9 mouse cellular contexts compared by ENCODE assay signal in the genomic region with DNA sequence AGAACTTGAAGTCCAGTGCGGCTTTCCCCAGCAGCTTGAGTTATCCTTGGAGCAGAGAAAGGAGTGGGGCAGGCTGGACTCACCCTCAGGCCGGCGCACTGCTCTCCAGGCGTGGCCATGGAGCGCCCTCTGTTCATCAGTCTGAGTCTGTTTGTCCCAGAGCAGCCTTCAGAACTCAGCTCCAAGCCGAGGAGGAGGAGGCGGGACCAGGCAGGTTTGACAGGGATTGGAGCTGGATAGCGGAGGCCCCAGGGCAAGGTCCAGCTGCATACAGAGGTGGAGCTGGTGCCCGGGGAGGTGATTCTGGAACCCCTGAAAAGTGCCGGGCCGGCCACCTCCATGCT. TPM values are rescaled to one million over a fixed set of nuclear protein-coding genes. Genes with fewer than 3 reads are reported as not detected.
DNase-seq lines count a peak whose midpoint lies in the region; ATAC-seq and TF ChIP-seq lines count a peak whose summit lies in the region.
"Had no signal": no experiment of that assay in that cellular context is flagged by ENCODE, and none has a peak within 500 bp of the region (broad histone marks: within the 10 kb centered on the region; RNA-seq: fewer than 3 reads in every experiment).

A gene (minus strand): TSS at position 158 of the 344 bp plus-strand sequence.

- H3K4me3 ChIP-seq in heart, embryonic 16.5 days (ENCODE audit: low read length), result no peak within 1 kb of the TSS
- H3K4me3 ChIP-seq in limb, embryonic 14.5 days (replicated peaks; ENCODE audit: low read length), result no peak within 1 kb of the TSS
- no peak within 1 kb of the TSS for H3K4me3 ChIP-seq in neural tube, embryonic 15.5 days (replicated peaks)
- H3K4me3 ChIP-seq: hindbrain, embryonic 15.5 days had no signal

- no peak for TF ChIP-seq POLR2A in limb, embryonic 14.5 days (IDR thresholded peaks at IDR 0.05; ENCODE audit: borderline replicate concordance, extremely low read depth, insufficient read depth, insufficient read length)

- H3K4me2 ChIP-seq in heart, embryonic 16.5 days (ENCODE audit: low read depth, low read length), result peak within 1 kb of the TSS; percentile 25; the same call in 1 of the 2 replicates
- peak within 1 kb of the TSS; percentile 2 for H3K4me2 ChIP-seq in limb, embryonic 14.5 days (replicated peaks; ENCODE audit: low read depth, low read length, severe bottlenecking)
- H3K4me2 ChIP-seq in neural tube, embryonic 15.5 days, result 0 out of 2 replicates have a peak within 1 kb of the TSS, but pooled peaks have one; percentile 2
- H3K4me2 ChIP-seq: hindbrain, embryonic 15.5 days had no signal

- DNase-seq in heart, postnatal 10 days, result no peak
- DNase-seq in fibroblast of lung, adult 2 months (ENCODE audit: low read depth), result peak; percentile 27
- no peak for DNase-seq in limb, embryonic 14.5 days (ENCODE audit: low spot score)
- no peak for DNase-seq in left cerebral cortex, postnatal 14 days (ENCODE audit: low spot score in 2 of 2)
- DNase-seq in thymus, postnatal 14 days, result no peak
- no peak for DNase-seq in thymus, postnatal 0 days (ENCODE audit: low spot score)

- no peaks in the 10 kb centered on the region for H3K27me3 ChIP-seq in heart, embryonic 16.5 days (ENCODE audit: control insufficient read depth, insufficient read depth, low read length)
- no peaks in the 10 kb centered on the region for H3K27me3 ChIP-seq in limb, embryonic 14.5 days (ENCODE audit: control insufficient read depth, insufficient read depth, low read length)
- H3K27me3 ChIP-seq in neural tube, embryonic 15.5 days (replicated peaks), result 0 out of 2 replicates have a peak, but pooled peaks cover 4% of the 10 kb centered on the region
- H3K27me3 ChIP-seq: hindbrain, embryonic 15.5 days had no signal

- no peaks in the 10 kb centered on the region for H3K9me3 ChIP-seq in heart, embryonic 16.5 days (replicated peaks; ENCODE audit: control insufficient read depth, low read length)
- no peaks in the 10 kb centered on the region for H3K9me3 ChIP-seq in limb, embryonic 14.5 days (ENCODE audit: control insufficient read depth, low read length)
- H3K9me3 ChIP-seq in neural tube, embryonic 15.5 days (replicated peaks), result no peaks in the 10 kb centered on the region
- H3K9me3 ChIP-seq: hindbrain, embryonic 15.5 days had no signal

- WGBS in heart, embryonic 16.5 days, result 5% methylated on average over 11 of the region's 11 CpGs
- WGBS in limb, embryonic 14.5 days, result 12% methylated on average over 10 of the region's 11 CpGs
- WGBS in neural tube, embryonic 15.5 days, result 18% methylated on average over 11 of the region's 11 CpGs

- H3K4me1 ChIP-seq in heart, embryonic 16.5 days (ENCODE audit: control insufficient read depth, insufficient read depth, low read length), result peaks cover 9% of the 10 kb centered on the region
- H3K4me1 ChIP-seq in limb, embryonic 14.5 days (ENCODE audit: control insufficient read depth, insufficient read depth, low read length), result peaks cover 10% of the 10 kb centered on the region; the same call in 1 of the 2 replicates
- peaks cover 11% of the 10 kb centered on the region for H3K4me1 ChIP-seq in neural tube, embryonic 15.5 days

- no peak for ATAC-seq in heart, embryonic 16.5 days (replicated peaks; ENCODE audit: extremely low read depth, insufficient read depth, low FRiP score)
- no peak for ATAC-seq in limb, embryonic 14.5 days (ENCODE audit: low FRiP score, low read depth)
- no peak for ATAC-seq in neural tube, embryonic 15.5 days (ENCODE audit: low FRiP score)

- H3K27ac ChIP-seq in heart, embryonic 16.5 days (ENCODE audit: low read length), result no peak within 1 kb of the TSS
- no peak within 1 kb of the TSS for H3K27ac ChIP-seq in limb, embryonic 14.5 days (replicated peaks; ENCODE audit: low read depth, low read length)
- H3K27ac ChIP-seq in neural tube, embryonic 15.5 days (replicated peaks), result no peak within 1 kb of the TSS; the same call in 1 of the 2 replicates
- H3K27ac ChIP-seq: hindbrain, embryonic 15.5 days had no signal

- 0 out of 2 replicates have a peak within 1 kb of the TSS, but pooled peaks have one; percentile 37 for H3K9ac ChIP-seq in heart, embryonic 16.5 days (ENCODE audit: low read length)
- 0 out of 2 replicates have a peak within 1 kb of the TSS, but pooled peaks have one; percentile 21 for H3K9ac ChIP-seq in limb, embryonic 14.5 days (ENCODE audit: low read depth, low read length, severe bottlenecking)
- H3K9ac ChIP-seq in neural tube, embryonic 15.5 days (replicated peaks), result no peak within 1 kb of the TSS
- H3K9ac ChIP-seq: hindbrain, embryonic 15.5 days had no signal

- H3K36me3 ChIP-seq in heart, embryonic 16.5 days (ENCODE audit: control insufficient read depth, insufficient read depth), result no peaks in the 10 kb centered on the region
- H3K36me3 ChIP-seq in limb, embryonic 14.5 days (ENCODE audit: control insufficient read depth, insufficient read depth, low read length), result no peaks in the 10 kb centered on the region
- H3K36me3 ChIP-seq in neural tube, embryonic 15.5 days, result no peaks in the 10 kb centered on the region
- H3K36me3 ChIP-seq: hindbrain, embryonic 15.5 days had no signal

- intact Hi-C loops in heart, postnatal 10 days (cut with DNase I), result no loop called here
- intact Hi-C loops in left cerebral cortex, postnatal 14 days (cut with DNase I), result no loop called here

RNA-seq across cellular contexts. Expression of the gene that starts here (rescaled TPM):
- polyA plus RNA-seq in heart, embryonic 16.5 days (2015; fragmentation: Nextera tagmentation; extraction: Ambion mirVana), result 0.11 and 0.12 TPM in 2 replicates
- not detected for total RNA-seq in heart, postnatal 10 days (2021)
- polyA plus RNA-seq in limb, embryonic 14.5 days (2012; rRNA removed), result 1.2 and 2.2 TPM in 2 replicates
- polyA plus RNA-seq in limb, embryonic 14.5 days (2014; fragmentation: Nextera tagmentation; extraction: Ambion mirVana), result 0.18 and 0.30 TPM in 2 replicates
- polyA plus RNA-seq in neural tube, embryonic 15.5 days (2015; fragmentation: Nextera tagmentation; extraction: Ambion mirVana), result 0.56 and 0.75 TPM in 2 replicates
- total RNA-seq in left cerebral cortex, postnatal 14 days (2021), result 1 to 10 TPM; 5.2 to 5.9 TPM
- 0.13 TPM in 1 of 2 replicates, not detected in the other for polyA plus RNA-seq in thymus, postnatal 0 days (2015; fragmentation: Nextera tagmentation; extraction: Ambion mirVana)

Comparison
In these comparisons a context has a peak if more than half of its experiments do, and no peak if none do; other contexts are left out.
1. RNA of the gene that starts here (total RNA-seq): 5.2 to 5.9 TPM in left cerebral cortex, postnatal 14 days; not detected in heart, postnatal 10 days; every median in the first group is over 4 times any median in the second.
2. Peak in every context shown above with its lines, with median percentiles within 50 percentile points of each other: H3K4me2 ChIP-seq.